Mouse (Mus musculus): ENCODE results near the gene Gm28919.
"Not testable (repeated sequence)": the region's sequence is repeated elsewhere in the genome, so short reads cannot be mapped to it uniquely, and the experiment has no call there.

Gm28919 gene

GRCm38 (mm10) chrY:6583246-6583645 lies at the start of gene Gm28919:
Gene Gm28919 (plus strand): TSS chrY:6583546.
- not testable (repeated sequence) for DNase-seq

Measured in kidney, postnatal 10 days (tissue).